Mouse (Mus musculus) cerebellum, adult 2 months (tissue): ENCODE data around the gene Fndc8.

ENCODE experiments used
- CTCF ChIP-seq: fragments of 200-500 bp; IDR thresholded peaks from 2 replicates; pipeline ENCODE4 v1.5.1; 2011; ENCODE audit warnings: low read depth, mild to moderate bottlenecking, control low read depth, low read length, moderate library complexity, borderline replicate concordance; ENCODE audit not compliant: insufficient read depth
- POLR2A ChIP-seq: fragments of 200-500 bp; IDR thresholded peaks from 2 replicates; pipeline ENCODE4 v1.6.1; 2011; ENCODE audit warnings: low read length, control low read depth, borderline replicate concordance; ENCODE audit not compliant: insufficient read depth

- TF ChIP-seq POLR2A (no peak), CTCF (no peak)
Observed at GRCm38 (mm10) chr11:82908608-82908989, 16.7 kb downstream of the Fndc8 start.
